Mouse (Mus musculus) kidney, embryonic 14.5 days (tissue): ENCODE measurements around the gene Rab3il1. TPM values are rescaled to one million over a fixed set of nuclear protein-coding genes. Genes with fewer than 3 reads are reported as not detected.

Source experiments
- ATAC-seq: fragments of 200-750 bp; cut with Nextera tagmentation; 2 replicates; pipeline ENCODE4 v1.8.0; 2017; ENCODE audit warnings: moderate number of reproducible peaks, mild to moderate bottlenecking, moderate TSS enrichment, moderate library complexity; ENCODE audit not compliant: low FRiP score, low TSS enrichment
- H3K27ac ChIP-seq: fragments of 300-500 bp; sonication (generic); 2 replicates; pipeline ENCODE4 v1.5.1; 2014; ENCODE audit warnings: low read depth, mild to moderate bottlenecking, low read length, moderate library complexity, mixed read lengths
- H3K27me3 ChIP-seq: fragments of 300-500 bp; sonication (generic); 2 replicates; pipeline ENCODE4 v1.6.1; 2014; ENCODE audit warnings: mild to moderate bottlenecking, low read length; ENCODE audit not compliant: control insufficient read depth, insufficient read depth
- H3K36me3 ChIP-seq: fragments of 300-500 bp; sonication (generic); 2 replicates; pipeline ENCODE4 v1.6.1; 2014; ENCODE audit warnings: low read length, mixed read lengths; ENCODE audit not compliant: control insufficient read depth, insufficient read depth
- H3K4me1 ChIP-seq: fragments of 300-500 bp; sonication (generic); 2 replicates; pipeline ENCODE4 v1.6.1; 2014; ENCODE audit warnings: low read length, mixed read lengths; ENCODE audit not compliant: control insufficient read depth, insufficient read depth
- H3K4me2 ChIP-seq: fragments of 300-500 bp; sonication (generic); replicated peaks from 2 replicates; pipeline ENCODE4 v1.6.1; 2014; ENCODE audit warnings: low read depth, mild to moderate bottlenecking, low read length
- H3K4me3 ChIP-seq: fragments of 300-500 bp; sonication (generic); 2 replicates; pipeline ENCODE4 v1.5.1; 2014; ENCODE audit warnings: mild to moderate bottlenecking, low read length
- H3K9ac ChIP-seq: fragments of 300-500 bp; sonication (generic); 2 replicates; pipeline ENCODE4 v1.6.1; 2014; ENCODE audit warnings: low read depth, mild to moderate bottlenecking, low read length, moderate library complexity
- H3K9me3 ChIP-seq: fragments of 300-500 bp; sonication (generic); 2 replicates; pipeline ENCODE4 v1.6.1; 2016; ENCODE audit warnings: low read length; ENCODE audit not compliant: control insufficient read depth
- WGBS: fragments of 180-500 bp; shearing (Covaris S2); extraction: QIAGEN DNeasy Blood & Tissue Kit; methylation state at CpG from one replicate; pipeline ENCODE4 v1.1.7; 2014; 5-methylcytosine and 5-hydroxymethylcytosine counted together
- polyA plus RNA-seq: library from polyadenylated mRNA; unstranded; fragments of >200 nt; fragmentation: Nextera tagmentation; extraction: Ambion mirVana; gene quantifications from 2 replicates; pipeline ENCODE4 v1.2.1, GENCODE M21; 2014

Rab3il1 gene
- polyA plus RNA-seq, 1 experiment from 2014 or later, result 20.3 TPM

GRCm38 (mm10) chr19:10029746-10030145 is 28.3 kb downstream of the Rab3il1 start:
- Histone ChIP-seq H3K4me2 (no peak overlapping the region), H3K4me3 (no peak overlapping the region), H3K9ac (no peak overlapping the region), H3K36me3 (peaks cover 6% of the 10 kb centered on the region; the same call in 1 of the 2 replicates), H3K27ac (no peak overlapping the region), H3K27me3 (no peaks in the 10 kb centered on the region), H3K9me3 (no peaks in the 10 kb centered on the region), H3K4me1 (peaks cover 13% of the 10 kb centered on the region; the same call in 1 of the 2 replicates)
- no peak for ATAC-seq
- WGBS, result 90% methylated on average over 2 of the region's 2 CpGs

GRCm38 (mm10) chr19:10033211-10033973 is 31.9 kb downstream of the Rab3il1 start:
- WGBS, result 37% methylated on average over 8 of the region's 8 CpGs
- Histone ChIP-seq H3K27me3 (no peaks in the 10 kb centered on the region), H3K27ac (no peak overlapping the region), H3K4me1 (peaks cover 1% of the 10 kb centered on the region; the same call in 1 of the 2 replicates), H3K4me3 (no peak overlapping the region), H3K4me2 (no peak overlapping the region), H3K36me3 (no peaks in the 10 kb centered on the region; the same call in 1 of the 2 replicates), H3K9ac (no peak overlapping the region), H3K9me3 (no peaks in the 10 kb centered on the region)
- peak; percentile 47; the same call in 1 of the 2 replicates for ATAC-seq

- H3K27me3 ChIP-seq, result no peaks in the 10 kb centered on the region
- H3K9me3 ChIP-seq, result no peaks in the 10 kb centered on the region
- no peak overlapping the region for H3K4me3 ChIP-seq
- ATAC-seq, result no peak
- 80% methylated on average over 5 of the region's 5 CpGs for WGBS
- no peak overlapping the region for H3K4me2 ChIP-seq
- peaks cover 10% of the 10 kb centered on the region for H3K4me1 ChIP-seq
- H3K36me3 ChIP-seq, result no peaks in the 10 kb centered on the region
- H3K27ac ChIP-seq, result no peak overlapping the region
- H3K9ac ChIP-seq, result no peak overlapping the region
Measured at GRCm38 (mm10) chr19:10034356-10034755, 32.9 kb downstream of the Rab3il1 start.

GRCm38 (mm10) chr19:10034785-10035447 is 33.4 kb downstream of the Rab3il1 start:
- 60% methylated on average over 8 of the region's 8 CpGs for WGBS
- Histone ChIP-seq H3K4me1 (peaks cover 10% of the 10 kb centered on the region), H3K9me3 (no peaks in the 10 kb centered on the region), H3K27ac (no peak overlapping the region), H3K9ac (no peak overlapping the region), H3K4me3 (no peak overlapping the region), H3K4me2 (no peak overlapping the region), H3K36me3 (no peaks in the 10 kb centered on the region), H3K27me3 (no peaks in the 10 kb centered on the region)
- peak; percentile 75 for ATAC-seq

GRCm38 (mm10) chr19:10037534-10037933 is 36.1 kb downstream of the Rab3il1 start:
- Histone ChIP-seq H3K4me1 (peaks cover 22% of the 10 kb centered on the region), H3K27me3 (no peaks in the 10 kb centered on the region), H3K36me3 (no peaks in the 10 kb centered on the region), H3K27ac (no peak overlapping the region), H3K9ac (no peak overlapping the region), H3K4me3 (no peak overlapping the region), H3K4me2 (no peak overlapping the region), H3K9me3 (no peaks in the 10 kb centered on the region)
- ATAC-seq, result no peak
- 57% methylated on average over 2 of the region's 2 CpGs for WGBS

GRCm38 (mm10) chr19:10038364-10038763 is 36.9 kb downstream of the Rab3il1 start:
- 83% methylated on average over 3 of the region's 3 CpGs for WGBS
- ATAC-seq, result no peak
- peaks cover 27% of the 10 kb centered on the region for H3K4me1 ChIP-seq
- H3K4me3 ChIP-seq, result no peak overlapping the region
- no peaks in the 10 kb centered on the region for H3K9me3 ChIP-seq
- no peak overlapping the region for H3K27ac ChIP-seq
- H3K4me2 ChIP-seq, result no peak overlapping the region
- H3K9ac ChIP-seq, result no peak overlapping the region
- H3K27me3 ChIP-seq, result no peaks in the 10 kb centered on the region
- no peaks in the 10 kb centered on the region for H3K36me3 ChIP-seq

GRCm38 (mm10) chr19:10038910-10039309 is 37.4 kb downstream of the Rab3il1 start:
- no peak overlapping the region for H3K4me2 ChIP-seq
- 10% methylated on average over 3 of the region's 3 CpGs for WGBS

GRCm38 (mm10) chr19:10039615-10040014 is 38.1 kb downstream of the Rab3il1 start:
- WGBS, result 86% methylated on average over 2 of the region's 2 CpGs
- Histone ChIP-seq H3K36me3 (no peaks in the 10 kb centered on the region), H3K9ac (no peak overlapping the region), H3K4me3 (no peak overlapping the region), H3K27ac (no peak overlapping the region), H3K27me3 (no peaks in the 10 kb centered on the region), H3K4me2 (no peak overlapping the region), H3K4me1 (peaks cover 27% of the 10 kb centered on the region), H3K9me3 (no peaks in the 10 kb centered on the region)
- ATAC-seq, result no peak

More at GRCm38 (mm10) chr19:10038910-10039309, 37.4 kb downstream of the Rab3il1 start:
- H3K27ac ChIP-seq, result no peak overlapping the region
- peaks cover 27% of the 10 kb centered on the region for H3K4me1 ChIP-seq
- H3K27me3 ChIP-seq, result no peaks in the 10 kb centered on the region
- H3K9ac ChIP-seq, result no peak overlapping the region
- no peak for ATAC-seq
- H3K4me3 ChIP-seq, result no peak overlapping the region
- H3K36me3 ChIP-seq, result no peaks in the 10 kb centered on the region
- H3K9me3 ChIP-seq, result no peaks in the 10 kb centered on the region

- Histone ChIP-seq H3K27ac (no peak overlapping the region), H3K4me3 (peak overlapping the region; percentile 53), H3K9ac (peak overlapping the region; percentile 61; the same call in 1 of the 2 replicates), H3K9me3 (no peaks in the 10 kb centered on the region), H3K4me1 (peaks cover 27% of the 10 kb centered on the region), H3K36me3 (no peaks in the 10 kb centered on the region), H3K4me2 (peak overlapping the region; percentile 78), H3K27me3 (no peaks in the 10 kb centered on the region)
- ATAC-seq, result no peak
- WGBS, result 7% methylated on average over 20 of the region's 20 CpGs
Measured at GRCm38 (mm10) chr19:10040866-10041387, 39.5 kb downstream of the Rab3il1 start.
